Mouse (Mus musculus): ENCODE results near the gene C1qtnf3. TPM values are rescaled to one million over a fixed set of nuclear protein-coding genes. Genes with fewer than 3 reads are reported as not detected.

Gene C1qtnf3
- total RNA-seq (2021), result under 1 TPM in 1 of 2 experiments, not detected in 1; 0.13 TPM

DNA sequence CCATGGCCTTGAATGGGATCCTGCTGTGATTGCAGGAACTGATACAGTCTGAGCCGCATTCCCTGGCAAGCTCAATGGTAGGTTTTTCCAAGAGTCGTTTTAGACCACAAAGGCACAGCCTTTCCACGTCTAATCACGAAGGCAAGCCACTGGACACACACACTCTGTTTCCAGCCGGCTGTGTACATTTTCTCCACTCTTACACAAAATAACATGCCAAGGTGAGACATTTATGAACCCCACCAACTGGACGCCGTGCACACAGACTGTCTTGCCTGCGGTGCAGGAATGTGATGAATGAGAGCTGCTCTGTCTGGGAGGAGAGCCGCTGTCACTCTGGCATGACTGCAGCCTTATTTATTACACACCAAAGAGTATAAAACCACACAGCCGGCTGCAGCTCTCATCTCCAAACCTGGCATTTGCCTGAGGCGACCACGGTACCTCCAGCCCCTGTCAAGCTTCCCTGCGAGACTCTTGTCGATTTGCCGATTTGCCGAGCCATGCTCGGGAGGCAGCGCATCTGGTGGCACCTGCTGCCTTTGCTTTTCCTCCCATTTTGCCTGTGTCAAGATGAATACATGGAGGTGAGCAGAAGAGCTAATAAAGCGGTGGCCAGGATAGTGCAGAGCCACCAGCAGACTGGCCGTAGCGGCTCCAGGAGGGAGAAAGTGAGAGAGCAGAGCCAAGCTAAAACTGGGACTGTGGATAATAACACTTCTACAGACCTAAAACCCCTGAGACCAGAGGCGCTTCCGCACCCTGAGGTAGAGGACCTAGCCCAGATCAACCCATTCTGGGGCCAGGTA is at the start of gene C1qtnf3:
Gene C1qtnf3, plus strand, starts transcription at position 382 of the 809 bp plus-strand sequence.
- DNase-seq (ENCODE audit: low spot score), result no peak
- intact Hi-C loops (cut with DNase I), result no loop called here

DNA sequence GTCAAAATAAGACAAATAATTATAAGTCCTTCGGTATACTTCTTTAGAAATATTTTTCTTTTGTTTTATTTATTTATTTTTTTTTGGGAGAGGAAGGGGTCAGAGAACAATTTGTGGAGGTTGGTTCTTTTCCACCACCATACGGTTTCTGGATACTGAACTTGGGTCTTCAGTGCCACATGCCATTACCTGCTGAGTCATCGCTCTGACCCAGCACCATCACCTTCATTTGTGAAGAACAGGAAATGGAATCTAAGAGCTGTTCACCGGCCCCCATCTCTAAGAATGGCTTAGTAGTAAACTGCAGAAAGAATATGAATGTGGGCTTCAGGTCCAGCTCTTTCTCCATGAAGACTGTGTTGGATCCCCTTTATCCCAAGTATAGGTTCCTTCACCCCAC is 49.8 kb upstream of the C1qtnf3 start:
- DNase-seq (ENCODE audit: low spot score), result no peak
- intact Hi-C loops (cut with DNase I), result no loop called here

- intact Hi-C loops (cut with DNase I), result no loop called here
These were observed 35.4 kb upstream of the C1qtnf3 start for GRCm38 (mm10) chr15:10916611-10917311.

GRCm38 (mm10) chr15:10917312-10917660 is 34.8 kb upstream of the C1qtnf3 start:
- intact Hi-C loops (cut with DNase I), result no loop called here
- no peak for DNase-seq (ENCODE audit: low spot score)

More at GRCm38 (mm10) chr15:10916611-10917311, 35.4 kb upstream of the C1qtnf3 start:
- no peak for DNase-seq (ENCODE audit: low spot score)

DNA sequence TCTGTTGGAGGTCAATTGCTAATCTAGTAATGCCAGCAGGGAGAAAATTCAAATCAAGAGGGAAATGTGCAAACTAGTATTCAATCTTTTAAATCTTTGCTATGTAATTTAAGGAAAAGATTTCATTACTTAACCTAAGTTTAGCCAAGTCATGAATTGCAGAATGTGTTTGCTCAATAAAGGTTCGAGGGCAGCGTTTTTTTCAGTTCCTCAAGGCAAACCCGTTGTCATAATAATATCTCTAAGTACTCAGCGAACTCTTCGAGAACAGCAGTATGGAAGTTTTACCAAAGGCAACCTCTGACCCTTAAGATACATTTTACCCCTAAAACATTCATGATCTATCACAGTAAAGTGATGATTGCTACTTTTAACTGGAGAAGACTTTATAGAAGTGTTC is 31.9 kb upstream of the C1qtnf3 start:
- no peak for DNase-seq (ENCODE audit: low spot score)
- intact Hi-C loops (cut with DNase I), result loop anchor here (2.0 to 5.0 kb wide), 3 partner anchors 62 to 461 kb away; partner anchors contain the start of genes Amacr and Rxfp3

DNA sequence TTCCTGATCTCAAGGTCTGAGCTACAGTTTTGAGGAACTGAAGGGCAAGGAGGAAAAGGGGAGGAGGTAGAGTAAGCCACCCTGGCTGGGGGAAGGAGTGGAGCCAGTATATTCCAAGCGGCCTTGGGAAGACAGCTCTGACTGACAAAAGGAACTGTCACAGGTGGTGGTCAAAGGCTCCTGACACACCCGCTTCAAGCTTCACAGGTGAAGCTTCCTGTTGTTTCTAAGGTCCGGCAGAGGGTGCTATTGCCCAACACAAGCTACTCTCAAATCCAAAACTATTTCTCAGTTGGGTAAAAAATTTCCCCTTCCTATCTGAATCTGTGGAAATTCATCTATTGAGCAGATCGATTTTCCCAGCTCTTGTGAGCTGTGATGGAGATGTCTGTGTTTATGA is 31.1 kb upstream of the C1qtnf3 start:
- intact Hi-C loops (cut with DNase I), result loop anchor here (1.0 to 5.0 kb wide), 4 partner anchors 61 to 460 kb away; partner anchors contain the start of genes Amacr and Rxfp3
- DNase-seq (ENCODE audit: low spot score), result no peak

DNA sequence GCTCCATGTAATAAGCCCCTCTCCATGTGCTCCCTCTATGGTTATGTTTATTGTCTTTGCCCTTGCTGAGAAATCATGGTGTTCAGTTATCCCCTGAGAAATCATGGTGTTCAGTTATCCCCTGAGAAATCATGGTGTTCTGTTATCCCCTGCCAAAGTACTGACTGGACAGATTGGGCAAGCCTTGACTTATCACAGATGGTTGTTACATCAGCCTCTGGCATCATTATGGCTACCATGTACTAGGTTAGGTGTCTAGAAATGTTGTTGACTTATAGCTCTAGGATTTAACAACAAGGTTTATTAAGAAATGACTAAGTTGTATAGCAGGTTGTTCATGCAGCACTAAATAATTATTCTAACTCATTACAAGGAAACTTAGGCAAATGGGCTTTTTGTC is 30.1 kb upstream of the C1qtnf3 start:
- intact Hi-C loops (cut with DNase I), result loop anchor here (5.0 kb wide), 2 partner anchors 60 to 115 kb away; partner anchors contain the start of genes Amacr and Rxfp3
- DNase-seq (ENCODE audit: low spot score), result no peak

DNA sequence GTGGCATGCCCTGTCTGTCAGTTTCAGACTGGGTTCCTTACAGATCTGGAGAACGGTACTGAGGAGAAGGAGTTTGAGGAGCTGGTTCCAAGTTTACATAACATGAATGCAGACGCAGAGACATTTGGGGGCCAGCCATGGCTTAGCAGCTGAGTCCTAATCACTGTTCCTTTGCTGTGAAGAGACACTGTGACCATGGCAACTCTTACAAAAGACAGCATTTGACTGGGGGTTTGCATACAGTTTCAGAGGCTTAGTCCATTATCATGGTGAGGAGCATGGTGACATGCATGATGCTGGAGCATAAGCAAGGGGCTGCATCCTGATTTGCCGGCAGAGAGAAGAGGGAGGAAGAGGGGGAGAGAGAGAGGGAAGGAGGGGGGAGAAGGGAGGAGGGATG is 29.6 kb upstream of the C1qtnf3 start:
- DNase-seq (ENCODE audit: low spot score), result no peak
- intact Hi-C loops (cut with DNase I), result loop anchor here (5.0 kb wide), 2 partner anchors 60 to 115 kb away; partner anchors contain the start of genes Amacr and Rxfp3

DNA sequence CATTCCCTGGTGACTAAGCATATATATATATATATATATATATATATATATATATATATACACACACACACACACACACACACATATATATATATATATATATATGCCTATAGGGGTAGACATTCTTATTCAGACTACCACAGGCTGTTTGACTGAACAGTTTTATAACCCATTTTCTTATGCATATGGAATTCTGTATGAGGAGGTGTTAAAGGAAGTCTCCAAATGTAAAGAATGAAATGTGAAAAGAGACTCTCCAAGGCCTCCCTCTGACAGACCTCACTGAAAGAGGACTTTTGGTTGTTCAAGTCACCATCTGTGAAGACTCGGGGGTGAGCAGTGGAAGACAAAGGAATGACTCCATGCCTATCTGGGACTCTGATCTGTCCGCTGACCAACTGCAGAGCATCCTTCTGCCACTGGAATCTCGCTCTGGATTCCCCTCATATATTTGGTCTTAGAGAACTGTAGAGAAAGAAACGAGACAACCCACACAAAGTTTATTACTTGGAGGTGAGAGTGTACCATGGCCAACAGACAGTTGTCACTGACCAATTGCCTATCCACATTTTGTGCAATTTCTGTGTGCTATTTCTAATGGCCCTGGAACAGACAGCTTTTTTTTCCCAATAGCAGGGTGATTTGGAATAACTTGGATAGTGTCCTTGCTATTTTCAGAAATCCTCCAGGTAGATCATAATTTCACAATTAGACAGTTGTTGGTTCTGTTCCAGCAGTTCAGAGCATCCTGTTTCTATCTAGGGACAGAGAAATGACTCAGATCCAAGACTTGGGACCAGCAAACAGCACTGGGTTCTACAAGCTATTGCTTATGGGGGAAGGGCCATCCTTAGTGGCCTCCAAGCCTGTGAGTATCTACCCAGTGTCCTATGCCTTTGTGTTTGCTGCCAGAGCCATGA is 28.8 kb upstream of the C1qtnf3 start:
- intact Hi-C loops (cut with DNase I), result loop anchor here (5.0 kb wide), 2 partner anchors 59 to 114 kb away; partner anchors contain the start of genes Amacr and Rxfp3
- no peak for DNase-seq (ENCODE audit: low spot score)

- no peak for DNase-seq (ENCODE audit: low spot score)
- intact Hi-C loops (cut with DNase I), result no loop called here
These were observed 24.8 kb upstream of the C1qtnf3 start for GRCm38 (mm10) chr15:10927325-10927724.

GRCm38 (mm10) chr15:10928633-10929270 is 23.4 kb upstream of the C1qtnf3 start:
- DNase-seq (ENCODE audit: low spot score), result no peak
- intact Hi-C loops (cut with DNase I), result no loop called here

DNA sequence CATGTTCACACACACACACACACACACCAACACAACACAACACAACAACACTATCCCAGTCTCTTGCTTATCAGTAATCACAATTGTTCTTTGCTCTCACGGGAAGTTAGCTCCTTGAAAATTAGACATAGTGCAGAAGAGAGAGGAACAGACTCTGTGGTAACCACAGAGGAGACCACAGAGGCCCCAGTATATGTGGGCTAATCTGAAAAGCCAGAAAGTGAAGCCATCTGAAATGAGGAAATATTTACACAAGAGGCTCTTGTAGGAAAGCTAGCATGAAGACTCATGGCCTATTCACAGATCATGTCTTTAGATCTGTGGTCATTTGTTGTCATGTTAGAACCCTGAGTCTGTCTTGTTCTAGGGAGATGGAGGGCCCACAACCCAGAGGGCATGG is 18.2 kb upstream of the C1qtnf3 start:
- intact Hi-C loops (cut with DNase I), result no loop called here
- DNase-seq (ENCODE audit: low spot score), result no peak

DNA sequence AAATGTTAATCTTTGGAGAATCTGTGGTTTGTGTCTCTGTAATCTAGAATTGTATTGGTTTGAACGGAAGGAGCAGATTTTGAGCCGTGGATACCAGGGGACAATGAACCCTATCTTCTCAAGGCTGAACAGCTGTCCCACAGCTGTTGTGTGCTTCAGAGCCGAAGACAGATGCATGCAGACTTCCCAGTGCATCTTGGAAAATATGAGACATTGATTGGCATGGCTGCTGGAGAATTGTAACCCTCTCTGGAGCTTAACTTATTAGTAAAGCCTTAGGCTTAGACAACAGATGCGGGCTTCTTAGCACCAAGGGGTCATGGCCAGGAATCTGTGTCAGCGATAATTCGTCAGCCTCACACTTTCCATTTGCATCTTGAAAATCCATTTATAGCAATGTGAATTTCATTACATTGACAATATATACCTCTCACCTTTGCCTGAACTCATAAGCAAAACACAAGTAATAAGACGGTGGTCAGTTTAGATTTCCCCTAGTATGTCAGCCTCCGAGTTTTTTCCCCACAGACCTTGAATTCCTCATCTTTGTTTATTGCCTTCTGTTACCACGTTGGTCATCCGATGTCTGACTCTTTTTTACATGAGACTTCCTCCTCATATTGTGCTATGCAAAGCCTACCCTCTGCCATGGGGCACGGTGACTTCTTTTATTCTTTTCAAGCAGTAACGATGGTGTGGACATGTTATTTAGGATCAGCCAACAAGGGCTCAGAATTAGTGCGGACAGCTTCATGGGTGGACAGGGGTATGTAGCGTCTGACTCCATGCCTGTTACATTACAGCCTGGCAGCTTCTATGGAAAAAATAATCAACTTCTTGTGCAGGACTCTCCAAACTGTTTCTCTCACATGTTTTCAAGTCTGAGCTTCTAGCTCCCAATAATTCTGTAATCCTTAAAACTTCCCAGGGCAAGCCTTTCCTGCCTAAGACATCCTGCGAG is 11.7 kb upstream of the C1qtnf3 start:
- peak; percentile 45 for DNase-seq (ENCODE audit: low spot score)
- intact Hi-C loops (cut with DNase I), result no loop called here

GRCm38 (mm10) chr15:10941901-10942300 is 10.2 kb upstream of the C1qtnf3 start:
- intact Hi-C loops (cut with DNase I), result no loop called here
- DNase-seq (ENCODE audit: low spot score), result no peak

DNA sequence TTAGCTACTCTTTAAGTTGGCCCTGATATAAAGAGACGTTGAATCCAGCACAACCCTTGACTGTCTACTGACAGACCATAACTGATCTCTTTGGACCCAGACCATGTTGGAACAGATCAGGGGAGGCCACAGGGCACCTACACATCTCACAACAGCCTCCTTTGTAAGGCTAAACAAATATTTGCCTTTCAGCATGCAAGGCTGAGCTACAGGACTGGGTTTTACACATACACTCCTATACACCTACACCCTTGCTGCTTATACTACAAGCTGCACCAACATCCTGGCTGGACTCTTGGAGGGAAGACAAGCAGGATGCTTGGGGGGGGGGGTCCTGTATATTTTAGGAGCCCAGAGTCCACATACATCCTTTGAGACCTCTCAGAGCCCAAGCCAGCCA is 4.3 kb upstream of the C1qtnf3 start:
- DNase-seq (ENCODE audit: low spot score), result no peak
- intact Hi-C loops (cut with DNase I), result no loop called here

DNA sequence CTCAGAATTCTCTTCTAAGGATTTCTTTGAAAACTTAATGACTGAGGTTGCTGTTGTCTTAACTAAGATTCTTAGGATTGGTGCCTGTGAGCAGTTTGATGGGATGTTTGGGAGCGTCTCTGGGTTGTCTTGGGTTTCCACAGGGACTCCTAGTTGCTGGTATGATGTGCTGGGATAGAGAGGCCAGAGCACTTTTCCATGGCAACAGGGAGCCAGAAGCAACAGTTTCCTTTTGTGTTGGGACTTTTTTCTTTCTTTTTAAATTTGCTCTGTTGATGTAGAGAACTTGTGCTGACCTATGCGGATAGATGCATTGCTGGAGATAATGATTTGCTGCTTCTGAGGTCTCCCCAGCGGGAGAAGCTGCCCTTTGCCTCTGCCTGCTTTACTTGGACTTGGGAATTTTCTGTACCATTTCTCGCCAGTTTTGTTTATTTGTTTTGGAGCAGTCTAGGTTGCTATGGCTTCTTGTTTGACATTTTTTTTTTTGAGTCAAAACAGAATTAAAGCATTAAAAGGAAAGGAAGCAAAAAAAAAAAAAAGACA is 701 bp downstream of the C1qtnf3 start:
- intact Hi-C loops (cut with DNase I), result no loop called here
- no peak for DNase-seq (ENCODE audit: low spot score)

GRCm38 (mm10) chr15:10953465-10953864 is 1.3 kb downstream of the C1qtnf3 start:
- DNase-seq (ENCODE audit: low spot score), result no peak
- intact Hi-C loops (cut with DNase I), result no loop called here

DNA sequence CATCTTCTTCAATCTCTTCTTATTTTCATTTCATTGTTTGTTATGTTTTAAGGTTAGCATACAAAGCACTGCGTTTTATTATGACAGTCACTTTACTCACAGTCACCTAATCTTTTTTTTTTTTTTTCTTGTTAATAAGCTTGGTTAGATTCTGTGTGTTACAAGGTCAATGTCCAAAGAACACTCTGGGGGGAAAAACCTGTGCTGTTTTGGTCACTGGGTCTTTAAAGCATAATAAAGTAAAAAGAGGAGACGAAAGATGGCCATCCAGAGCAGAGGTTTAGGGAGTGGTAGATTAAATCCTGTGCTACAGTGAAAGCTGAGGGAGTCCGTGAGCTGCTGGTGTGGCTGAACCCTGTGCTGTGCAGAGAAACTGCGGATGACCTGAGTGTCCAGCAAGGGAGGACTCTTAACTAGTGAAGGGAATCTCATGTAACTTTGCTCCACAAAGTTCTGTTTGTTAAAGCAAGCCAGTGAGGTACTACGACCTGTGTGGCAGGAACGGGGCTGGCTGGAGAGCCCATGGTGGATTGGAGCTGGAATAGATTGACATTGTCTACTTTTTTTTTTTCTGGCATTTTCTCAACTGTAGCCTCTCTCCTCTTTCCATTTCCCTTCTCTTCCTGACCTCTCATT is 2.4 kb downstream of the C1qtnf3 start:
- intact Hi-C loops (cut with DNase I), result no loop called here
- no peak for DNase-seq (ENCODE audit: low spot score)
